Mouse (Mus musculus) testis, adult 2 months (tissue): ENCODE measurements around the gene Vti1a. TPM values are rescaled to one million over a fixed set of nuclear protein-coding genes. Genes with fewer than 3 reads are reported as not detected.

Experiments
- H3K27ac ChIP-seq: fragments of 200-500 bp; 2 replicates; pipeline ENCODE4 v1.5.1; 2012; ENCODE audit warnings: low read depth, low read length; ENCODE audit not compliant: control insufficient read depth, insufficient read depth
- H3K27me3 ChIP-seq: fragments of 200-500 bp; 2 replicates; pipeline ENCODE4 v1.6.1; 2012; ENCODE audit warnings: mild to moderate bottlenecking, low read length, moderate library complexity; ENCODE audit not compliant: control insufficient read depth, insufficient read depth
- H3K36me3 ChIP-seq: fragments of 200-500 bp; 2 replicates; pipeline ENCODE4 v1.6.1; 2012; ENCODE audit warnings: mild to moderate bottlenecking, low read length; ENCODE audit not compliant: control insufficient read depth, insufficient read depth
- H3K4me1 ChIP-seq: fragments of 200-500 bp; 2 replicates; pipeline ENCODE4 v1.6.1; 2012; ENCODE audit warnings: low read length; ENCODE audit not compliant: control insufficient read depth, insufficient read depth
- H3K4me3 ChIP-seq: fragments of 200-500 bp; 2 replicates; pipeline ENCODE4 v1.5.1; 2012; ENCODE audit warnings: low read depth, mild to moderate bottlenecking, low read length, moderate library complexity, mixed read lengths; ENCODE audit not compliant: control insufficient read depth
- CTCF ChIP-seq: fragments of 200-500 bp; IDR thresholded peaks from 2 replicates; pipeline ENCODE4 v1.5.1; 2012; ENCODE audit warnings: low read depth, mild to moderate bottlenecking, inconsistent platforms, low read length, moderate library complexity; ENCODE audit not compliant: control insufficient read depth, insufficient read depth, insufficient replicate concordance
- POLR2A ChIP-seq: fragments of 200-500 bp; IDR thresholded peaks from 2 replicates; pipeline ENCODE4 v1.6.1; 2012; ENCODE audit warnings: low read depth, mild to moderate bottlenecking, inconsistent platforms, low read length, moderate library complexity; ENCODE audit not compliant: control insufficient read depth
- polyA plus RNA-seq: library from polyadenylated mRNA; depleted of rRNA; stranded (reverse); fragments of >200 nt; gene quantifications from 2 replicates; pipeline ENCODE4 v1.2.3, GENCODE M21; 2012

The Vti1a gene
- polyA plus RNA-seq, 1 experiment = 4.7 TPM

- no peak for TF ChIP-seq POLR2A
- TF ChIP-seq CTCF = no peak
- Histone ChIP-seq H3K27ac (no peak overlapping the region), H3K4me3 (no peak overlapping the region), H3K36me3 (no peaks in the 10 kb centered on the region), H3K27me3 (no peaks in the 10 kb centered on the region), H3K4me1 (no peaks in the 10 kb centered on the region)
These were observed 39.3 kb upstream of the Vti1a start for GRCm38 (mm10) chr19:55276770-55277169.

- no peaks in the 10 kb centered on the region for H3K36me3 ChIP-seq
- H3K4me1 ChIP-seq = no peaks in the 10 kb centered on the region
- no peak overlapping the region for H3K4me3 ChIP-seq
- TF ChIP-seq CTCF (no peak), POLR2A (no peak)
- no peak overlapping the region for H3K27ac ChIP-seq
- H3K27me3 ChIP-seq = no peaks in the 10 kb centered on the region
These were observed 32.0 kb upstream of the Vti1a start for GRCm38 (mm10) chr19:55284093-55284492.

GRCm38 (mm10) chr19:55286034-55286433, 30.1 kb upstream of the Vti1a start:
- H3K4me3 ChIP-seq = no peak overlapping the region

GRCm38 (mm10) chr19:55288974-55289373, 27.1 kb upstream of the Vti1a start:
- Histone ChIP-seq H3K36me3 (no peaks in the 10 kb centered on the region), H3K27me3 (no peaks in the 10 kb centered on the region), H3K4me3 (no peak overlapping the region), H3K4me1 (no peaks in the 10 kb centered on the region), H3K27ac (no peak overlapping the region)
- TF ChIP-seq CTCF (no peak), POLR2A (no peak)

More at GRCm38 (mm10) chr19:55286034-55286433, 30.1 kb upstream of the Vti1a start:
- Histone ChIP-seq H3K36me3 (no peaks in the 10 kb centered on the region), H3K4me1 (no peaks in the 10 kb centered on the region), H3K27me3 (no peaks in the 10 kb centered on the region), H3K27ac (no peak overlapping the region)
- TF ChIP-seq POLR2A (no peak), CTCF (no peak)

- no peak overlapping the region for H3K4me3 ChIP-seq
- H3K36me3 ChIP-seq = no peaks in the 10 kb centered on the region
- no peaks in the 10 kb centered on the region for H3K27me3 ChIP-seq
- TF ChIP-seq CTCF = no peak
- no peak for TF ChIP-seq POLR2A
- no peak overlapping the region for H3K27ac ChIP-seq
- H3K4me1 ChIP-seq = no peaks in the 10 kb centered on the region
These were observed 25.3 kb upstream of the Vti1a start for GRCm38 (mm10) chr19:55290621-55291270.

- Histone ChIP-seq H3K4me1 (no peaks in the 10 kb centered on the region), H3K36me3 (no peaks in the 10 kb centered on the region), H3K27me3 (no peaks in the 10 kb centered on the region), H3K4me3 (no peak overlapping the region), H3K27ac (no peak overlapping the region)
- no peak for TF ChIP-seq CTCF
- TF ChIP-seq POLR2A = no peak
These were observed 23.8 kb upstream of the Vti1a start for GRCm38 (mm10) chr19:55292210-55292850.

GRCm38 (mm10) chr19:55293175-55293574, 22.9 kb upstream of the Vti1a start:
- TF ChIP-seq CTCF (no peak), POLR2A (no peak)
- Histone ChIP-seq H3K36me3 (peaks cover 1% of the 10 kb centered on the region; the same call in 1 of the 2 replicates), H3K4me1 (no peaks in the 10 kb centered on the region), H3K27me3 (no peaks in the 10 kb centered on the region), H3K4me3 (no peak overlapping the region), H3K27ac (no peak overlapping the region)
